ENCODE assay signal across 7 mouse cellular contexts in genomic region chr4:154246115-154247040, GRCm38 (mm10). TPM values are rescaled to one million over a fixed set of nuclear protein-coding genes. Genes with fewer than 3 reads are reported as not detected.
A peak's percentile ranks its signal among the peaks of the same experiment; 100 is the strongest.
DNase-seq lines count a peak whose midpoint lies in the region; ATAC-seq lines count a peak whose summit lies in the region.

No protein-coding gene starts in this region.

- 8% methylated on average over 19 of the region's 19 CpGs for WGBS in limb, embryonic 11.5 days
- WGBS in midbrain, embryonic 12.5 days, result 9% methylated on average over 19 of the region's 19 CpGs

- H3K27me3 ChIP-seq in limb, embryonic 11.5 days (ENCODE audit: control insufficient read depth, insufficient read depth, low read length), result no peaks in the 10 kb centered on the region
- peaks cover 8% of the 10 kb centered on the region; the same call in 1 of the 2 replicates for H3K27me3 ChIP-seq in midbrain, embryonic 12.5 days

- H3K4me3 ChIP-seq in limb, embryonic 11.5 days (ENCODE audit: low read depth, low read length), result peak overlapping the region; percentile 12; the same call in 1 of the 2 replicates
- peak overlapping the region; percentile 27 for H3K4me3 ChIP-seq in midbrain, embryonic 12.5 days

- H3K36me3 ChIP-seq in limb, embryonic 11.5 days (ENCODE audit: control insufficient read depth, insufficient read depth, low read length), result no peaks in the 10 kb centered on the region
- H3K36me3 ChIP-seq in midbrain, embryonic 12.5 days, result no peaks in the 10 kb centered on the region

- ATAC-seq in limb, embryonic 11.5 days (ENCODE audit: insufficient number of reproducible peaks, low FRiP score, low TSS enrichment, low read depth), result peak; percentile 28; the same call in 1 of the 2 replicates
- ATAC-seq in midbrain, embryonic 12.5 days (ENCODE audit: low FRiP score, low read depth), result 0 out of 2 replicates have a peak, but pooled peaks have one; percentile 13

- peak overlapping the region; percentile 41 for H3K4me2 ChIP-seq in limb, embryonic 11.5 days (ENCODE audit: low read depth, severe bottlenecking)
- H3K4me2 ChIP-seq in midbrain, embryonic 12.5 days (replicated peaks), result peak overlapping the region; percentile 52

- H3K27ac ChIP-seq in limb, embryonic 11.5 days (replicated peaks; ENCODE audit: low read depth, low read length), result no peak overlapping the region
- H3K27ac ChIP-seq in midbrain, embryonic 12.5 days (replicated peaks), result no peak overlapping the region

- H3K9ac ChIP-seq in limb, embryonic 11.5 days (ENCODE audit: low read length), result no peak overlapping the region
- no peak overlapping the region for H3K9ac ChIP-seq in midbrain, embryonic 12.5 days (replicated peaks)

- no peaks in the 10 kb centered on the region for H3K9me3 ChIP-seq in limb, embryonic 11.5 days (ENCODE audit: control insufficient read depth, low read length)
- H3K9me3 ChIP-seq in midbrain, embryonic 12.5 days, result no peaks in the 10 kb centered on the region

- peaks cover 36% of the 10 kb centered on the region for H3K4me1 ChIP-seq in limb, embryonic 11.5 days (ENCODE audit: control insufficient read depth, insufficient read depth, low read length)
- peaks cover 15% of the 10 kb centered on the region for H3K4me1 ChIP-seq in midbrain, embryonic 12.5 days

- DNase-seq in adrenal gland, postnatal 25 days, result peak; percentile 72
- peak; percentile 94 for DNase-seq in embryo, embryonic 10 days (ENCODE audit: low spot score)
- peak; percentile 54 for DNase-seq in gastrocnemius, postnatal 25 days
- DNase-seq in hindlimb bud, embryonic 11.5 days (ENCODE audit: extremely low spot score, low read depth, low spot score), result peak; percentile 92
- DNase-seq in limb, embryonic 11.5 days (ENCODE audit: low spot score), result peak; percentile 97
- DNase-seq in spleen, postnatal 36 days (ENCODE audit: low spot score in 2 of 2), result peak; percentile 9 to 23

RNA-seq across cellular contexts. Expression of gene Arhgef16, which starts 55.1 kb away (rescaled TPM):
- total RNA-seq in adrenal gland, postnatal 25 days (2021), result 0.21 and 0.62 TPM in 2 replicates
- total RNA-seq in gastrocnemius, postnatal 25 days (2021), result under 1 TPM; 0.23 to 0.43 TPM
- 4.1 and 4.2 TPM in 2 replicates for polyA plus RNA-seq in limb, embryonic 11.5 days (2014; fragmentation: Nextera tagmentation; extraction: Ambion mirVana)
- polyA plus RNA-seq in midbrain, embryonic 12.5 days (2016; fragmentation: Nextera tagmentation; extraction: Ambion mirVana), result 0.34 and 0.50 TPM in 2 replicates

Comparison
In these comparisons a context has a peak if more than half of its experiments do, and no peak if none do; other contexts are left out.
1. DNase-seq: peak in every context shown above with its lines; median percentile 97 in limb, embryonic 11.5 days; 94 in embryo, embryonic 10 days; 92 in hindlimb bud, embryonic 11.5 days; 72 in adrenal gland, postnatal 25 days; 54 in gastrocnemius, postnatal 25 days; 16 in spleen, postnatal 36 days.